Mouse (Mus musculus): Measurements from ENCODE around the gene Shmt2. TPM values are rescaled to one million over a fixed set of nuclear protein-coding genes. Genes with fewer than 3 reads are reported as not detected.

The Shmt2 gene
- polyA plus RNA-seq, 1 experiment: 99.9 TPM

DNA sequence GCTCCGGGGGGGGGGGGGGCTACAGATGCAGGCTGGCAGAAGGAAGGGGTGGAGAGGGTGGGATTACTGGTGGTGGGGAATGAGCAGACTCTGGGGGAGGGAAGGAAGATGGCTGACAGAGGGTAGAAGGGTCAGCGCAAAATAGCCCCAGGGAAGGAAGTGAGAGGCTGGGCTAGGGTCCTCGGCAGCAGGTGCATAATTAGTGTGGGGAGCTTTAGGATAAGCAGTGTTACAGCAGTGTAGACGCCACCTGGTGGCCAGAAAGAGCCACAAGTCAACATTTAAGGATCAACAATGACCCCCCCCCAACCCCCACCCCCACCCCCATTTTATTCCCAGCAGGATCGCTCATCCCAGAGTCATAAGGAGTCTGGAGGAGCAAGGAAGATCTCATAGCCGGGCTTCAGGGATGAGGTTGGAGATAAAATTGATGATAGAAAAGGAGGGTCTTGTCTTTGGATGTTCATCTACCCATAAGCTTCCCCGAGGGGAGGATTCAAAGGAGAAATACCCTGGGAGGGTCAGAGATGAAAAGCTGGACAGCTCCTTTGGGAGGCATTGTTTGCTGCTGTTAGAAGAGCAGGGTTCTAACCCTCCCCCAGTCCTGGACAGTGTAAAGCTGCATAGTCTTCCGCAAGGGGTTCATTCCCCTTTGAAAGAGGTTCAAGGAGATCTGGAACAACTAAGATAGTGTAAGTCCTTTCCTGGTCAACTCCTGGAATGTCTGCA lies 14.5 kb upstream of the Shmt2 start:
- peak in 1 of 2 experiments; percentile 30 for DNase-seq (ENCODE audit: low read depth in 1 of 2, low spot score in 2 of 2)
- Histone ChIP-seq H3K4me3 (ENCODE audit: extremely low read depth, insufficient read depth, insufficient read length) (no peak overlapping the region), H3K4me1 (ENCODE audit: control insufficient read depth, insufficient read depth, insufficient read length) (peaks cover 13% of the 10 kb centered on the region), H3K27ac (ENCODE audit: insufficient read depth, low read length) (no peak overlapping the region), H3K27me3 (ENCODE audit: control insufficient read depth, insufficient read depth, low read length) (peaks cover 21% of the 10 kb centered on the region), H3K36me3 (ENCODE audit: control insufficient read depth, insufficient read depth, low read length) (no peaks in the 10 kb centered on the region)
- TF ChIP-seq POLR2A (IDR thresholded peaks at IDR 0.05; ENCODE audit: low read depth, low read length) (no peak), CTCF (IDR thresholded peaks at IDR 0.05; ENCODE audit: extremely low read depth, insufficient read depth, insufficient read length, insufficient replicate concordance) (peak; percentile 24; the same call in 1 of the 2 replicates)
- WGBS: 14% methylated on average over 8 of the region's 8 CpGs

DNA sequence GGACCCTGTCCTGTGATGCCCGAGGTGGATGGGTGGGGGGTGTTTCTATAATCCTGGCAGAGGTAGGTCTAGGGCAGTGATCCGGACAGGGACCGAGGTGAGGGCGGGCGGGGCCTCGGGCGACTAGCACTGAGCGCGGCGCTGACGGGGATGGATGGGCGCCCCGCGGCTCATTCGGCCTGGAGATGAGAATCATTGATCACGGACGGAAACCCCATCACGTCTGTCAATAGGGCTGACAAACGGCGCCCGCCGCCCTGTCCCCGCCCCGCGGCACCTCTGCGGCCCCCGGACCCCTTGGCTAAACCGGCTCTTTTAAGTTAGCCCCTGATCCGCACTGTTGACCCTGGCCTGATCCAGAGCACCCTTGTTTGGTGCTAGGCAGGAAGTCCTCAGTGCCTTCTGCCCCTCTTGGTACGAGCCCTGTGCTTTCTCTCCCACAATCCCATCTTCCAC lies 12.7 kb upstream of the Shmt2 start:
- WGBS: 3% methylated on average over 30 of the region's 30 CpGs
- Histone ChIP-seq H3K4me3 (ENCODE audit: extremely low read depth, insufficient read depth, insufficient read length) (peak overlapping the region; percentile 36; the same call in 1 of the 2 replicates), H3K27ac (ENCODE audit: insufficient read depth, low read length) (no peak overlapping the region), H3K4me1 (ENCODE audit: control insufficient read depth, insufficient read depth, insufficient read length) (peaks cover 13% of the 10 kb centered on the region), H3K27me3 (ENCODE audit: control insufficient read depth, insufficient read depth, low read length) (peaks cover 28% of the 10 kb centered on the region), H3K36me3 (ENCODE audit: control insufficient read depth, insufficient read depth, low read length) (no peaks in the 10 kb centered on the region)
- no peak for DNase-seq (ENCODE audit: low read depth in 1 of 2, low spot score in 2 of 2)
- no peak for TF ChIP-seq POLR2A (IDR thresholded peaks at IDR 0.05; ENCODE audit: low read depth, low read length)
- TF ChIP-seq CTCF (IDR thresholded peaks at IDR 0.05; ENCODE audit: extremely low read depth, insufficient read depth, insufficient read length, insufficient replicate concordance): no peak

DNA sequence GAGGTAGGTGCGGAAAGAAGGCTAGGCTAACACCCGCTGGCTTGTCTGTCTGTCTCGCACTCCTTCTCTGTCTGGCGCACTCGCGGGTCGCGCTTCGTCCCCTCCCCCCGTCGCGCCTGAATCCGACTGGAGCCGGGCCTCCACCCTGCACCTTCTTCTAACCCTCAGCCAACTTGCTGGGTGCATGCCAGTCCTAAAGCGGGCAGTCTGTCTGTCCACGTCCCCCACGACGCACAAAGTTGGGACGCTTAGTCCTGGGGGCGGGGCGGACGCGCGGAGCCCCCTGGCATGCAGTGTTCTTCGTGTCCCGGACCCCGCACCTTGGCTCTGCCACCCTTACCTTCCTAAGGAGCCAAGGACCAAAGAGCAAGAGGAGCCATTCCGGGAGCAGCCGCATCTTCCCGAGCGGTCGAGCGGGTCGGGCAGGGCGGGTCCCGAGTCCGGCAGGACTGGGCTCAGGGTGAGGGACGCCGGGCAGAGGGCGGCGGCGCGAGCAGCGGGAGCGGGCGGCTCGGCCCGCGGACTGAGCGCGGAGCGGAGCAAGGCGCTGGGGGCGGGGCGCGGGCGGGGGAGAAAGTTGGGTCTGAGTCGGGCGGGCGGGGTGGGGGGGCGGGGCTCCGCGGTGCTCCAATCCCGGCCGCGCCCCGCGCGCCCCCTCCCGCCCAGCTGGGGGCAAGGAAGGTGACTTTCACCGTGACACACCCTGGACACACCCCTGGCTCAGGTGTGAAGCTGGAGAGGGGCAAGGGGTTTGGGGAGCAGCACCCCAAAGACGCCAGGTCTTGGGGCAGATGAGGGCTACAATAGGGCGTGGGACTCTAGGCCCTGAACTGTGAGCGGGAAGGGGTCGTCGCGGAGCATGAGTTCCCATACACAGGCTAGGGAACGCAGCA lies 12.0 kb upstream of the Shmt2 start, which contains the start of gene Nxph4:
Gene Nxph4, minus strand, starts transcription at position 524 of the 893 bp plus-strand sequence.
- H3K27me3 ChIP-seq (ENCODE audit: control insufficient read depth, insufficient read depth, low read length): peaks cover 28% of the 10 kb centered on the region
- 1% methylated on average over 69 of the region's 78 CpGs for whole genome bisulfite sequencing

DNA sequence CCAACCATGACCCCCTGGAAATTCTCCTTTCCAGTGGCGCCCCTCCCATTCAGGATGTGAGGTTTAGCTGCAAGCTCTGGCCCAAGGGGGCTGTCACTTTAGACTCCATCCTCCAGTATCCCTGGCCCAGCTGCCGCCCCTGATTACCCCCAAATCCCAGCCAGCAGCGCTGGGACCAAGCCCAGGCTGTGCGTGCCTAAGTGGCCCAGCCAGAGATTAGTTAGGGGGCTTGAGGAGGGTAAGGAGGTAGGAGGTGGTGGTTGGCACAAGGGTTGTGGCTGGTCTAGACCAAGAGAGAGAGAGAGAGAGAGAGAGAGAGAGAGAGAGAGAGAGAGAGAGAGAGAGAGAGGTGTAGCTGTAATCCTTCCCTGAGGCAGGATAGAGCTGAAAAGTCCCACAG lies 9.3 kb upstream of the Shmt2 start:
- H3K27me3 ChIP-seq (ENCODE audit: control insufficient read depth, insufficient read depth, low read length): peaks cover 36% of the 10 kb centered on the region

More for the DNA sequence above, 12.0 kb upstream of the Shmt2 start, which contains the start of gene Nxph4:
- TF ChIP-seq POLR2A (IDR thresholded peaks at IDR 0.05; ENCODE audit: low read depth, low read length): no peak
- no peak for TF ChIP-seq CTCF (IDR thresholded peaks at IDR 0.05; ENCODE audit: extremely low read depth, insufficient read depth, insufficient read length, insufficient replicate concordance)
- Histone ChIP-seq H3K4me3 (ENCODE audit: extremely low read depth, insufficient read depth, insufficient read length) (peak within 1 kb of the TSS; percentile 46; the same call in 1 of the 2 replicates), H3K27ac (ENCODE audit: insufficient read depth, low read length) (no peak within 1 kb of the TSS), H3K36me3 (ENCODE audit: control insufficient read depth, insufficient read depth, low read length) (no peaks in the 10 kb centered on the region), H3K4me1 (ENCODE audit: control insufficient read depth, insufficient read depth, insufficient read length) (peaks cover 13% of the 10 kb centered on the region)
- no peak for DNase-seq (ENCODE audit: low read depth in 1 of 2, low spot score in 2 of 2)

DNA sequence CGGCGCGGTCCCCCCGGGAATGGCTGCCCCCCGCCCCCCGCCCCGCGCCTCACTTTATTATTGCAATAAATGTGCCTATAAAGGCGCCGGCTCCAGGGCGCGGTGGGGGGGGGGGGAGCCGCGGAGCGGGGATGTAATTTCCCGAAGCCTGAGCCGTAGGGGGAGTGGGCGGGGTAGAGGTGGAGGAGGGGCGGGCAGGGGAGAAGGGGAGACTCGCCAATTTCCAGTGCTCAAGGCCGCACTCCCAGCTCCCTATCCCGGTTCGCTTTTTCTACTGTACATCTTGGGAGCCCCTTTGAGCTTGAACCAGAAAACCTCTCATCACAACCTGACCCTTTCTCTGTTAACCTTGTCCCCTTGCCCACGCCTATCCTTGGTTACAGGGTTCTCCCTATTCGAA lies 8.7 kb upstream of the Shmt2 start:
- TF ChIP-seq CTCF (IDR thresholded peaks at IDR 0.05; ENCODE audit: extremely low read depth, insufficient read depth, insufficient read length, insufficient replicate concordance) (no peak), POLR2A (IDR thresholded peaks at IDR 0.05; ENCODE audit: low read depth, low read length) (no peak)
- no peak overlapping the region for H3K4me3 ChIP-seq (ENCODE audit: extremely low read depth, insufficient read depth, insufficient read length)

More for the DNA sequence above, 9.3 kb upstream of the Shmt2 start:
- H3K36me3 ChIP-seq (ENCODE audit: control insufficient read depth, insufficient read depth, low read length): no peaks in the 10 kb centered on the region
- 5% methylated on average over 4 of the region's 4 CpGs for WGBS
- DNase-seq (ENCODE audit: low read depth in 1 of 2, low spot score in 2 of 2): no peak
- TF ChIP-seq CTCF (IDR thresholded peaks at IDR 0.05; ENCODE audit: extremely low read depth, insufficient read depth, insufficient read length, insufficient replicate concordance) (no peak), POLR2A (IDR thresholded peaks at IDR 0.05; ENCODE audit: low read depth, low read length) (no peak)
- no peak overlapping the region for H3K27ac ChIP-seq (ENCODE audit: insufficient read depth, low read length)
- no peak overlapping the region for H3K4me3 ChIP-seq (ENCODE audit: extremely low read depth, insufficient read depth, insufficient read length)
- peaks cover 15% of the 10 kb centered on the region for H3K4me1 ChIP-seq (ENCODE audit: control insufficient read depth, insufficient read depth, insufficient read length)

DNA sequence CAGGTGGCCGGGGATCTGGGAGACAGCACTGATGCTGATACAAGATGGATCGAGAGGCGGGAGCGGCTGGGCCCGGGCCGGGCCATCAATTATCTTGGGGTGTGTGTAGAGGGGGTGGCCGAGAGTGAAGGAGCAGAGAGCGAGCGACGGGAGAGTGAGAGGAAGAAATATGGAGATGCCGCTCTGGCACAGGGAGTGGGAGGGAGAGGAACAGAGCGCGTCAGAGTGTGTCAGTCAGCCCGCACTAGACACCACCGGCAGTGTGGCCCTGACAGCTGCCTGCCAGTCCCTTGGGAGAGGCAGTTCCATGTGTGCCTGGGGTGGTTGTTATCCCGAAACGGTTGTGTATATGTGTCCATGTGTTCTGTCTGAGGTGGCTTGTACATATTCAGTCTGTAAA lies 5.2 kb upstream of the Shmt2 start:
- Histone ChIP-seq H3K4me3 (ENCODE audit: extremely low read depth, insufficient read depth, insufficient read length) (no peak overlapping the region), H3K4me1 (ENCODE audit: control insufficient read depth, insufficient read depth, insufficient read length) (peaks cover 6% of the 10 kb centered on the region; the same call in 1 of the 2 replicates), H3K27me3 (ENCODE audit: control insufficient read depth, insufficient read depth, low read length) (peaks cover 33% of the 10 kb centered on the region), H3K27ac (ENCODE audit: insufficient read depth, low read length) (no peak overlapping the region), H3K36me3 (ENCODE audit: control insufficient read depth, insufficient read depth, low read length) (no peaks in the 10 kb centered on the region)
- DNase-seq (ENCODE audit: low read depth in 1 of 2, low spot score in 2 of 2): no peak
- 17% methylated on average over 17 of the region's 17 CpGs for WGBS
- TF ChIP-seq POLR2A (IDR thresholded peaks at IDR 0.05; ENCODE audit: low read depth, low read length): no peak
- TF ChIP-seq CTCF (IDR thresholded peaks at IDR 0.05; ENCODE audit: extremely low read depth, insufficient read depth, insufficient read length, insufficient replicate concordance): no peak

More for the DNA sequence above, 8.7 kb upstream of the Shmt2 start:
- Histone ChIP-seq H3K4me1 (ENCODE audit: control insufficient read depth, insufficient read depth, insufficient read length) (peaks cover 18% of the 10 kb centered on the region), H3K27me3 (ENCODE audit: control insufficient read depth, insufficient read depth, low read length) (peaks cover 38% of the 10 kb centered on the region), H3K27ac (ENCODE audit: insufficient read depth, low read length) (no peak overlapping the region), H3K36me3 (ENCODE audit: control insufficient read depth, insufficient read depth, low read length) (no peaks in the 10 kb centered on the region)
- 6% methylated on average over 21 of the region's 25 CpGs for WGBS
- no peak for DNase-seq (ENCODE audit: low read depth in 1 of 2, low spot score in 2 of 2)

Measured in spleen, adult 2 months (tissue).